Mouse (Mus musculus) thymus, postnatal 4 days (tissue): ENCODE data around the gene Tmem50b.
A peak's percentile ranks its signal among the peaks of the same experiment; 100 is the strongest.

Source experiments
- DNase-seq: peaks from one replicate; pipeline ENCODE4 v3.0.0; 2021

Gene Tmem50b

DNA sequence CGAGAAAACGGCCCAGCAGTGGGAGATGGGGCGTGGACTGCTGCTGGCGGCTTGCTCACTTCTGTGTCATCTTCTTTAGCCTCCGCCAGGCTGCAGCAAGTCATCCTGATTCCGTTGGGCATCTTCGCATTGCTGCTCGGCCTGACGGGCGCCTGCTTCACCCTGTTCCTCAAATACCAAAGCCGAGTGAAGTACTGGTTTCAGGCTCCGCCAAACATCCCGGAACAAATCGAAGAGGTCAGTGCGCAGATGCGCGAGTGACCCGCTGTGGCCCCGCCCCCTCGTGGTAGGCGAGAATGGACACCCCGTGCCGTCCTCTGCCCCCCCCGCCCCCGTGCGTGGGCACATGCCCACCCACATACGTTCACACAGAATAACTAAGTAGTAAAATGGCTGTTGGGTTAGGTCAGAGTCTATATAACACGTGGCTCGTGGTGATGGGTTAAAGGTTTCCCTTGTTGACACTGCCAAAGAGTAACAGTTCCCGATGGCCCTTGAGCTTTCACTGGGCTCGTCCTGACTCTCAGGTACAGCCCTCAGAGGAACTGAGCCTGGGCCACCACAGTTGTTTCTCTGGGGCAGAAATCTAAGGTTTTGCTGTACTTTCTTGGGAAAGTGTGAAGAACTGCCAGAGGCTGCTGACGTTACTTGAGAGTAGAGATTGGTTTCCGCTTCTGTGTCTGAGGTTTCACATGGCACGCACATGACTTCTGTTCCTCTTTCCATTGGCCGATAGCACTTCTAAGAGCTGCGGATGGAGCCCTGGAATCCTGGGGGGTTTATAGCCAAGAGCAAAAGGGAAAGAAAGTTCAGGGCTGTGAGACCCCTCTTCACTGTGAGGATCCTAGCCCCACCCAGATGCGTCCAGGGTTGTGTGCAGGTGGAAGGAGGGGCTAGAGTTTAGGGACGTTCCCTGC lies 35.8 kb downstream of the Tmem50b start:
- no peak for DNase-seq

DNA sequence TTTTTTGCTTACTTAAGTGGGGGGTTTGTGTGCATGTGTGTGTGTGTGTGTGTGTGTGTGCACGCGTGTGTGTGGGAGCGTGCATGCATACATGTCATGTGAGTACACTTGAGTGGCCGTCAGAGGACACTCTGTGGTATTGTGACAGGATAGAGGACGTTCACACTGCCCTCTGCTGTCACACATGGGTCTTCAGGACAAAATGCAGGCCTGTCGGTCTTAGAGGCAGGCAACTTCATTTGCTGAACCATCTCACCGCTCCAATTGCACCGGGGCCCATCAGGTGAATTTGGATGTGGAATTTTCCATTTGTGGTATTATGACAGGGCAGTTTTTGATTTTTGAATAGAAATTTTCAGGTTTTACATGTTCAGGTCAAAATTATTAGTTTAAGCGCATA lies 36.5 kb downstream of the Tmem50b start:
- DNase-seq = peak; percentile 57

DNA sequence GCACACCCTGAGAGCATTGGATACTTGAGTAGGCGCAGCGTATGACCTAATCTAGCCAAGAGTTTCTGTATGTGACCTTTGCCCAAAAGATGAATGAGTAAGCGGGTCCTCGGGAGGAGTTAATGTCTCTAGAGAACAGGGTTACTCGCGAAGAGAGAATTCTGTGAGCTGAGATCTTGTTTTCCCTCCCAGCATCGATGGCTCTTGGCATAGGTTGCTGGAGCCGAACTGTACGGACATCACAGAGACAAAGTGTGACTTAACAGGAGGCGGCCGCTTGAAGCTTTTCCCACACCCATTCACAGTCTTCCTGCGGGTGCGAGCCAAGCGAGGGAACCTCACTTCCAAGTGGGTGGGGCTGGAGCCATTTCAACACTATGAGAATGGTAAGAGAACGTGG lies 39.9 kb downstream of the Tmem50b start:
- DNase-seq = no peak

DNA sequence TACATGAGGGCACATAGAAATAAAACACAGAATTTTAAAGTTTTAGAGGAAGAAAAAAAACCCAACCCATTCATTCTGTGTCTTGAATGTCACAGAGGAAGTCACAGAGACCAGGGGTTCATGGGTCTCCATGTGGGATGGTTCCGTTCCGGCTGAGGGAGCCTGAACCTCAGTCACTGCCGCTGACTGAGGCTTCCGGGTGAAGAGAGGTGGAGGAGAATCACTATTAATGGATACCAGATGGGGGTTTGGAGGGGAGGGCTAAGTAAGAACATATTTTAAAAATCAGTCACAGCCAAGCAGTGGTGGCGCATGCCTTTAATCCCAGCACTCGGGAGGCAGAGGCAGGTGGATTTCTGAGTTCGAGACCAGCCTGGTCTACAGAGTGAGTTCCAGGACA lies 40.4 kb downstream of the Tmem50b start:
- no peak for DNase-seq

DNA sequence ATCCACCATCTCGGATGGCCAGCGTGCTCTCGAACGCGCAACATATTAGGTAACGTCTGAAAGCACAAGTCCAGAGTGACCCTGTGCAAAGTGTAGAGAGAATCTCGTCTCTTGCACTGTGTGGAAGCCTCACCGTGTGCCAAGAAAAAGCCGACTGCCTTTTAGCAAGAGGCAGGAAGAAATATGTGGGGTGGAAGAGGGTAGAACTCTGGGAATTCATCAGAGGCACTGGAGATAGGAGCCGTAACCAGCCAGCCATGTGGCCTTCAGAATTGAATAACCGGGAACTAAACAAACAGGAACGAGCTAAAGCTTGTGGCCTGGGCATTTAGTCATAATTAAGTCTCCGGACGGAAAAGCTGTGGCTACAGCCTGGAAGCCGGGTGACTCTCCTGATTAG lies 40.9 kb downstream of the Tmem50b start:
- no peak for DNase-seq

DNA sequence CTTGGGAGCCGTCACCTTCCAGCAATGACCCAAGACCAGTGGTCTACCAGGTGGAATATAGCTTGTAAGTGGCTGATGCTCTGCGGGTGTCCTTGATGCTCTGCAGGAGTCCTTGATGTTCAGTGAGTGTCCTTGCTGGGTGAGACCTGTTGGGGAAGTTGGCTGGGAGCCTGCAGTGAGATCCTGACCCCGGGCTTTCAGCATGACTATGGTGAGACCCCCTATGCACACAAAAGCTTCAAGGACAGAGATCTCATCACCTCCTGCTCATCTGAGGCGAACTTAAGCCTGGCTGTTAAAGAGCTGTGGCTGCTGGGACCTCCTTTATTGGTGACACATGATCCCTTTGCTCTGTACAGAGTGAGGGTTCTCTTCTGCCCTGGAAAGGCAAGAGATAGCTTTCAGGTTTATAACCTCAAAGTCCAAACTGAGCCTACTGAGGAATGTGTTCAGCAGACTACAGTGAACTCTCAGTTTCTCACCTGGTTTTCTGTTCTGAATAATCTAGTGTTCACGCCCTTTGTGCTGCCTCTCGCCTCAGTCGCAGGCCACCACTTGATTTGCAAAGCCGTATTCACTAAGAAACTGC lies 42.5 kb downstream of the Tmem50b start:
- no peak for DNase-seq

DNA sequence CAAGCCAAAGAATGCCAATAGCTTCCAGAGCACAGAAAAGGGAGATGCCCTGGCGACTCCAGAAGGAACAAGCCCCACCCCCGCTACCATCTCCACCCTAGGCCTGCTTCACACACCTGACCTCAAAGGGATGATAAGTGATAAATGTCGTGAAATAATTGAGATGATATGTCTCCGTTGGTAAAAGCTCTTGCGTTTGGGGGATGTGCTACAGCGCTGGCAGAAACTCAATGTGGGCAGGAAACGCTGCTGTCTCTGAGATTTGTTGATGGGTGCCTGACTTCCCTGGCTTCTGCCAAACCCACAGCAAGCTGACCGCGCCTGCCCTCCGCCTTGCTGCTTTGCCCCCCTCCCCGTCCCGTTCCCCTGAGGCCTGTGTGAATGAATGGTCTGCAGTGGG lies 44.0 kb downstream of the Tmem50b start:
- peak; percentile 58 for DNase-seq

DNA sequence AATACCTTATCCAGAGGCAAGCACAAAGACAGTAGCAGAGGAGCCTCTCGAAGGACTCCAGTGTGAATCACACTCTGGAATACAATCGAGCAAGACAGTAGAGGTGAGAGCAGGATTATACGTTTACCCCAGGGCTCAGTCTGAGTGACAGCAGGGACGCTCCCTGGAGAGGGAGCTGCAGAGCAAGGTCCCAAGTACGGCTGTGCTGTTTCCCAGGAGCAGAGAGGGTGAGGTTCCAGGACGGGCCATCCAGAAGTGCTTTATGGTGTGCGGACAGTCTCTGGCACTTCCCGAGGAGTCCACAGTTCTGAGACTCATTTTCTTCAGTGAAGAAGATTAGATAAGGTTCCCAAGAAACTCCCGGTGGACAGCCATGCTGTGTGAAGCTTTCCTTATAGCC lies 45.5 kb downstream of the Tmem50b start:
- no peak for DNase-seq

DNA sequence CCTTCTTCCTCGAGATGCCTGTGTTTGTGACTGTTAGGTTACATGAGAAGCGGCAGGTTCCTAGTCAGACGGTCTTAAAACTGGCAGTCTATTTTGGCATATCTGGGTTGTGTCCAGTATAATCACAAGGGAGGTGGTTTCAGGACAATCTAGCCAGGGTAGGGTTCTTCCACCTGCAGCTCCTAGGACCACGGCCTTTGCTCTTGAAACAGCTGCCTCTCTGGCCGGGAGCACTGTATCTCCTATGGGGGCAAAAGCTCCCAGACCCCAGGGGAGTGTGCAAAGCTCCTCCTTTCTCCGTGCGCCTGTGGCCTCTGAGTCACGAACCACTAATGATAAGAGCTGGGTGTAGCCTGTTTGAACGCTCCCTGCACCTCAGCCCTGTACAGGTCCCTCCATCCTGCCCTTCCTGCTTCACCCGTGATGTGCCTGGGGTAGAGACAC lies 46.5 kb downstream of the Tmem50b start:
- no peak for DNase-seq

DNA sequence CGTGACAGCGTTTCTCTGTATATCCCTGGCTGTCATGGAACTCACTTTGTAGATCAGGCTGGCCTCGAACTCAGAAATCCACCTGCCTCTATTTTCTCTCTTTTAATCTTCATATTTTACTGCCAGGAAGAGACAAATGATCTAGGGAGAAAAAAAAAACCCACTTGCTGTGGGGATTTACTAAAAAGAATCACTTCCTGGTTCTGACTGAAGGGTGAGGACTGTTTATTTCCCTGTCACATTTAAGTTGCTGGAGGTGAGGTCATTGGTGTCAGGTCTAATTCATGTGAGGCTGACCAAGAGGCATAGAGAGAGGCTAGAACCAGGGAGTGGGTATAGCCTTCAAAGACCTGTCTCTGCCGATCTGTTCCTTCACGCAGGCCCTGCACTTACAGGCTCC lies 48.0 kb downstream of the Tmem50b start:
- DNase-seq = no peak

DNA sequence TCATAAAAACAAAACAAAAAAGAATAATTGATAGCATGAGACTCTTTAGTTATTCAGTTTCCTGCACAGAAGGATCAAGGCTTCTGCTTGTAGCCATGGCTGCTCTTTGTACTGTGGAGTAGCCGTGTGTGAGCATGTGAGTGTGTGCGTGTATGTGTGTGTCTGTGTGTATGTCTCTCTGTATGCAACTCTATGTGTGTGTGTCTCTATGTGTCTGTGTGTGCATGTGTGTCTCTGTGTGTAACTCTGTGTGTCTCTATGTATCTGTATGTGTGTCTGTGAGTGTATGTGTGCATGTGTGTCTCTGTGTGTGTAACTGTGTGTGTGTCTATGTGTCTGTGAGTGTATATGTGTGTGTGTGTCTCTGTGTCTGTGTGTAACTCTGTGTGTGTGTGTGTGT lies 48.6 kb downstream of the Tmem50b start:
- no peak for DNase-seq

DNA sequence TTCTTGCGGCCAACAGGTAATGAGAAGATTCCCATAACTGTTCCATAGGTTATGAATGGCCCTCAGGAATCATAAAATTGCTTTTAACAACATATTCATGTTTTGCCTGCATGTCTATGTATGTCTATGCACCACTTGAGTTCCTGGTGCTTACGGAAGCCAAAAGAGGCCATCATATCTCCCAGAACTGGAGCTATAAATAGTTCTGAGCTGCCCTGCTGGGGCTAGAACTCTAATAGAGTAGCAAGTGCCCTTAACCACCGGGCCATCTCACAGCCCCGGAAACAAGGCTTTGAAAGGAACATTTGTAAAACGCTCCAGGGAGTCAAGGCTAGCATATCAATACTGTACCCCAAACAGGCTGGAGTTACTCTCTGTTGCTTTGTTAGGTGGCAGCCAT lies 49.0 kb downstream of the Tmem50b start:
- no peak for DNase-seq

DNA sequence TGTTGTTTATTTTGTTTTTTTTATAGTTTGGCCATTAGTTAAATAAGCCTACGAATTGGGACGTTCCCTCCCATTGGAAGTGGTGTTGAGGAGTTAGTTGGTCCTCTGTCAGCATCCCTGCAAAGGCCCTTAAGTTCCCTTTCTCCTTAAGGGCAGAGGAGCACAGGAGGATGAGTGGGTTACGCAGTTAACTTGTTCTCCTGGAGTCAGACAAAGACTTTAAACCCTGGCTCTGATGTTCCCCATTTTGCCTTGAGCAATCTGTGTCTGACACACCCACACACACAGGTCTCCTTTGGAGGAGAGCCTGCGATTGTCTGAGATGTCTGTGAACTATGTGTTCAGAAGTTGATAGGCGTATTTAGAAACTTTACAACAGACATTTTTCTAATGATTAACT lies 49.6 kb downstream of the Tmem50b start:
- DNase-seq = no peak

DNA sequence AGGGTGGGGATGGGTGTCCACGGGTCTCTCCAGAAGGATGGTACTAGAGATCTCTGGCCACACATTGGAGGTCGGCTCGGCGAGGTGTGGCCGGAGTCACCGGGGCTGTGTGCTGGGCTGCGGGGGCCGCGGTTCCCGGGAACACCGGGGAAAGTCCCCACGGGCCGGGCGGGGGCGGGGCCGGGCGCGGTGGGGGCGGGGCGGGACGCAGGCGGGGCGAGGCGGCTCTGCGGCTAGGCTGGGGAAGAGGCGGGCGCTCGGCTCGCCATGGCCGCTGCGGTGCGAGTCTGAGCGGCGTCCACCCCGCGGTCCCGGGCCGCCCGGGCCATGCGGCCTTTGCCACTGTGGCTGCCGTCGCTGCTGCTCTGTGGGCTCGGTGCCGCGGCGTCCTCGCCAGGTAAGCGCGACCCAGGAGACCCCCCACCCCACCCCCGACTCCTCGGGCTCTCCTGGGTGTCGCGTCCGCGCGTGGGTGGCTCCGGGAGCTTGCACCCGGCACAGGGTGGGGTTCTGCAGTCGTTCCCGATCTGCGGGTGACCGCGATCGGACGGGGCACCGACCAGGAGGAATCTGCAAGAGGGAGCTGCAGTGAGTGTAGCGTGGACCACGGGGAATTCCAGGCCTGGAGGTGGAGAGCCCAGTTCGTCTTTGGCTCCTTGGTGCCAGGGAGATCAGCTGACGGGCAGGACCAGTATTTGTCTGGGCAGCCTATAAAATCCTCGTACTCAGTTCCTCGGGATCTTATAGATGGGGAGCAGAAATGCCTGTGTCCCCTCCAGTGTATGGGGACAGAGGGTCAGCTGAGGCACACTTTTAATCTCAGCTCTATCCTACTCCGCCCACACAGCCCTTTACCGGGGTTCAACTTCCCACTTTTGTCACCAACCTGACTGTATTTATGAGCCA lies 50.5 kb downstream of the Tmem50b start, which contains the start of gene Ifngr2:
Gene Ifngr2 (plus strand): TSS at position 237 of the 906 bp plus-strand sequence.
- peak; percentile 81 for DNase-seq

DNA sequence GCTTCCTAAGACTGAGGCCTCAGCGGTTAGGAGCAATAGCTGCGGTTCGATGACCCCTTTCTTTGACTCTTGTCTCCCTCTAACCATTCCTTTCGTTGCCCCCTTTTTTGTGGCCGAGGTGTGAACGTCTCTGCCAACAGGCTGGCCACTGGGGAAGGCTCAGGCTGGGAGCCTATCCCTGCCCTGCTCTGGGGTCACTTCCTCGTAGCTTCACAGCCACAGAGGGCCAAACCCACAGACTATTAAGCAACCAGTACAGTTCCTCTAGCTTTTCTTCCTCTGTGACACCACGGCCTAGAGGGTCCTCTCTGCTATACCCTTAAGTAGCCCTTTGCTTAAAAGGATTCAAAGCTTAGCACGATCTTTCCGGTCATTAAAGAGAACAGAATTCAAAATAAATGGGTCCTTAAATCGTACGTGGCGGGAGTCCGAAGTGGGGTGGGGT lies 51.2 kb downstream of the Tmem50b start:
- DNase-seq = peak; percentile 55

DNA sequence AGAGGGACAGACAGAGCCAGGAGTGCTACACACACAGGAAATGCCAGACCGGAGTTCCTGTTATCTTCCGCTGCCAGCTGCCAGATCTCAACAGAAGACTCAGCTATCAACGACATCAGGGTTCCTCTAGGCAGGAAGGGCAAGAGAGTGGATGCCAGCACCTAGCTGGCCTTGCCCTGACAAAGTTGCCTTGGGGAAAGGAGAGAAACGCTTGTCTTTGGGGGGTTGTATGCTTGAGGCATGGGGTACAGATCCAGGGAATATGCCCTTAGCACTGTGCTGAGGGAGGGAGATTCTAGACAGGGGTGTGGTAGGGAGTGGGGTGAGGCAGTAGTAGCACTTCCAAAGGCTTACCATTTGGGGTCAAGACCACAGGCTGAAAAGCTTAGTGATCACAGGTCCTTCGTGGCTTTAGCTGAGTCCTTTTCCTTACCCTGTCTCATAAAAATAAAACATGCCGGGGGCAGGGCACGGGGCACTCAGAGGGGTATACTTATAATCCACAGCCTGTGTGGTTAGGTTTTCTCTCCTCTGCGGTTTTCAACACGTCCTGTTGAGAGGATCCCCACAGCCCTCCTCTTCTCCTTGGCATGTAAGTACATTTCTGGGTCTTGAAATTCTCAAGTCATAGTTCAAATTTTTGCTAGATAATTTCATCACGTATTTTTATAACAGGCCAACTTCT lies 51.9 kb downstream of the Tmem50b start:
- peak; percentile 72 for DNase-seq

DNA sequence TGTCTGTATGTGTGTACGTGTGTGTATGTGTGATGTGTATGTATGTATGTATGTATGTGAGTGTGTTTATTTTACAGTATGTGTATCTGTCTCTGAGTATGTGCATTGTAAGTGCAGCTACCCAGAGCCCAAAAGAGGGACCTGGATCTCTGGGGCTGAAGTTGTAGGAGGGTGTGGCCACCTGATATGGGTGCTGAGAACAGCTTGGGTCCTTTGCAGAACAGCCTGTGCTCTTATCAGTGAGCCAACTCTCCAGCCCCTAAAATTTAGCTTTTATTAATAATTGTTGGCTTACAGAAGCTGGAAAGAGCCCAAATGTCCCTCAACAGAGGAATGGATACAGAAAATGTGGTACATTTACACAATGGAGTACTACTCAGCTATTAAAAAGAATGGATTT lies 54.0 kb downstream of the Tmem50b start:
- DNase-seq = no peak

DNA sequence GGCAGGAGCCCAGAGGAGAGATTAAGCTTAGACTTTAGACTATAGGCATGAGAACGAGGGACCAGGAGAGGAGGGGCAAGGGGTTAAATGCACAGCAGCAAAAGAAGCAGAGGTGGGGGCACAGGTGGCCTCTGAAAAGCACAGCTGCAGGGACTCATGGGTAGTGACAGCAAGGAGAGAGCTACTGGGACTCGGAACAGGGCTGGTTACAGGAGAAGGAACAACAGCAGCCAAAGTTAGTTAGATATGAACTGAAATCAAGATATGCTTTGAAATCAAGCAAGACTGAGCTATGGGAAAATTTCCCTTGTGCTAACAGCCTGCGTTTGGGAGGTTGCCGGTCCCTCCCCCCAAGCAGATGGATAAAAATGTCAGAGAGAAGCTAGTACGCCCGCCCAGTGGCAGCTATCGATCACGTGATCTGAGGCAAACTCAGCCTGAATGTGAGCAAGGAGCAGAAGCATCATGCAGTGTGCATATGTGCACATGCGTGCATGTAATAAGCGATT lies 56.0 kb downstream of the Tmem50b start:
- peak; percentile 70 for DNase-seq

DNA sequence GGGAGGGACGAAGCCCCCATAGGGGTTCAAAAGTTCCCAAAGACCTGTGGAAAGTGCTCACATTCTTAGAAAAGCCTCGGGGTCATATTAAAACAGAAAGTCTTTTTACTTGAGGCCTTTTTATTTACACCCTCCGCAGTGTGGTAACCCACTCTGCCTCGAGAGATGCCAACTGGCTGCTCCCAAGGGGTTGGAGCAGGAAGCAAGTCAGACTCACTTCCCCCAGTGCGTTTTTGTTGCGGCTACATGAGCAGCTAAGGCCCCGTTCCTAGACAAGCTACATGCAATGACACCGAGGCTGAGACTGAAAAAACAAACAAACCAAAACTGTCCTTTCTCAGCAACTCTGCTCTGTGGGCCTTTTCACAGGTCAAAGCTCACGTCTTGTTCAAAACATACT lies 59.1 kb downstream of the Tmem50b start:
- peak; percentile 41 for DNase-seq

DNA sequence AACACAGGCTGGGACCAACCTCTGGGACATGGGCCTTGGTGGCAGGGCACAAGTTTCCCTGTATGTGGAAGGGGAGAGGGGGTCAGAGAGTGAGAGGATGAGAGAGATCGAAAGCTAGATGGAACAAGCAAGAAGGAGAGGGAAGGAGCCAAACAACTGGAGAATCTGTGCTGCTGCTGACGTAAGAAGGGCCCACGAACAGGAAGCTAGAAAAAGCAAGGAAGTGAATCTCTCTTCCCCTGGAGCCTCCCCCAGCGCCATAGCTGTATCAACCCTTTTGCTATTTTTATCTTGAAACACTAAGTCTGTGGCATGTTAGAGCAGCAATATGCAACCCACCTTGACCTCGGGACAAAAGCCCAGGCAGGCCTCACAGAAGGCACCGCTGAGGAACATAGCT lies 59.5 kb downstream of the Tmem50b start:
- DNase-seq = no peak

DNA sequence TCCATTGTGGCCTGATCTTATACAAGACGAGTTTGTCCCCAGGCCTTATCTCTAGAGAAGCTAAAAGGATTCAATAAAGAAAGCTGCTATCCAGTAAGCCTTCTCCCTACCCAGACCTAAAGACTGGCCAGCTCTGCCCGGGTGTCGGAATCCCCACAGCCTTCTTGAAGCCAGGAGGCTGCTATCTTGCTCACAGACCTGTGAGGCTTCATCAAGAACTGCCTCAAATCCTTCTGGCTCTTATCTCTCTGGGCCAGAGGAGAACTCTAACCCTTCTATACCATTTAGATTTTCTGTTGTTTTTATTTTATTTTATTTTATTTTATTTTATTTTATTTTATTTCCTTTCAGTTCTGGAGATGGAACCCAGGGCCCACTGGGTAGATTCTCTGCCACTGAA lies 60.5 kb downstream of the Tmem50b start:
- DNase-seq = no peak

DNA sequence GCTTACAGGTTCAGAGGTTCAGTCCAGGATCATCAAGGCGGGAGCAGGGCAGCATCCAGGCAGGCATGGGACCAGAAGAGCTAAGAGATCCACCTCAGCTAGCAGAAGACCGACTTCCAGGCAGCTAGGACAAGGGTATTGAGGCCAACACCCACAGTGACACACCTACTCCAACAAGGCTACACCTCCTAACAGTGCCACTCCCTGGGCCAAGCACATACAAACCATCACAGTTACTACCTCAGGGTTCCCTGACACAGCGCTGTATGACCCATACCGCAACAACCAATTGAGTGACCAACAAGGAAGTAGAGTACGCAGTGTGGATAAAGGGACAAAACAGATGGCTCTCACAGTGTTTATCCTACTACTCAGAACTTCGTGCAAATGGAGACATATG lies 61.2 kb downstream of the Tmem50b start:
- DNase-seq = no peak
